Mouse (Mus musculus): Measurements from ENCODE around the gene Olfr482. TPM values are rescaled to one million over a fixed set of nuclear protein-coding genes. Genes with fewer than 3 reads are reported as not detected.

Olfr482 gene
- total and polyA plus RNA-seq, 3 experiments, result not detected

DNA sequence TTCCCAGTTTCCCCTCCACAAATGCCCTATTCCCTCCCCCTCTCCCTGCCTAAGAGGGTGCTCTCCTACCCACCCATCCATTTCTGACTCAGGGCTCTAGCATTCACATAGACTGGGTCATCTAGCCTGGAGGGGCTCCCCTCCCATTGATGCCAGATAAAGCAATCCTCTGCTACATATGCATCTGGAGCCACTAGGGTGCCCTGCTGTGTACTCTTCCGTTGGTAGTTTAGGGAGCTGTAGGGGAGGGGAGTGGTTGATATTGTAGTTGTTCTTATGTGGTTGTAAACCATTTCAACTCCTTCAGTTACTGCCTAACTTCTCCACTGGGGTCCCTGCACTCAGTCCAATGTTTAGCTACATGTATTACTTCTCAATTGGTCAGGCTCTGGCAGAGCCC lies 23.3 kb upstream of the Olfr482 start:
- Histone ChIP-seq H3K4me3 (ENCODE audit: control insufficient read depth in 1 of 2, insufficient read depth in 1 of 2, low read depth in 2 of 2, low read length in 2 of 2) (no peak overlapping the region), H3K9me3 (replicated peaks; ENCODE audit: insufficient read depth, low read length) (no peaks in the 10 kb centered on the region), H3K4me1 (ENCODE audit: control insufficient read depth in 1 of 2, insufficient read depth in 2 of 2, low read length in 2 of 2) (no peaks in the 10 kb centered on the region), H3K79me2 (ENCODE audit: control insufficient read depth, insufficient read depth, low read length, poor library complexity) (no peaks in the 10 kb centered on the region), H3K27ac (ENCODE audit: control insufficient read depth, low read depth, low read length) (no peak overlapping the region), H3K9ac (ENCODE audit: control insufficient read depth, low read depth, low read length, poor library complexity, severe bottlenecking) (no peak overlapping the region), H3K27me3 (ENCODE audit: control insufficient read depth in 1 of 2, insufficient read depth in 2 of 2, low read length in 2 of 2) (no peaks in the 10 kb centered on the region), H3K36me3 (ENCODE audit: control insufficient read depth in 1 of 2, insufficient read depth in 2 of 2, low read length in 2 of 2) (no peaks in the 10 kb centered on the region)
- TF ChIP-seq POLR2A (IDR thresholded peaks at IDR 0.05; ENCODE audit: control insufficient read depth in 1 of 2, insufficient read depth in 1 of 2, low read depth in 1 of 2, low read length in 2 of 2, poor library complexity in 1 of 2), result no peak
- no peak for TF ChIP-seq GABPA (IDR thresholded peaks at IDR 0.05; ENCODE audit: low read depth, low read length)
- no peak for DNase-seq (ENCODE audit: low read depth, low spot score)

DNA sequence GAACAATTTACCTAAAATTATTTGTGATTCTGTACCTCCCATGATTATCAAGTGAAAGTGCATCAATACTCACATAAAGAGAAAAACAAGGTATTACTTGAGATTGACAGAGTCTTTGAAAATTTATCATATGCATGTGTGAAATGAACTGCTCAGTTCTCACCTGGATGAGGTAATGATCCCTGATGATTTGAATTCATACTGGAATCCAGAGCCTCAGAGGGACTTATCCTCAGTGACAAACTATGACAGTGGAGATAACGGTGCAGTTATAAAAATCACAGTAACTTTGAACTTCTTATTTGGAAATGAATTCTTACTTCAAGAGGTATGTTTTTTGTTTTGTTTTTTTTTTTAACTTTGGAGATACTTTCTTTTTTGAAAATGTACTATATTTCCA lies 3.2 kb upstream of the Olfr482 start, which contains the start of gene Olfr483:
TSS of gene Olfr483 (plus strand) at position 301 of the 400 bp plus-strand sequence.
- Histone ChIP-seq H3K36me3 (ENCODE audit: control insufficient read depth in 1 of 2, insufficient read depth in 2 of 2, low read length in 2 of 2) (no peaks in the 10 kb centered on the region), H3K9me3 (replicated peaks; ENCODE audit: insufficient read depth, low read length) (no peaks in the 10 kb centered on the region), H3K9ac (ENCODE audit: control insufficient read depth, low read depth, low read length, poor library complexity, severe bottlenecking) (no peak within 1 kb of the TSS), H3K27ac (ENCODE audit: control insufficient read depth, low read depth, low read length) (no peak within 1 kb of the TSS), H3K4me1 (ENCODE audit: control insufficient read depth in 1 of 2, insufficient read depth in 2 of 2, low read length in 2 of 2) (no peaks in the 10 kb centered on the region), H3K27me3 (ENCODE audit: control insufficient read depth in 1 of 2, insufficient read depth in 2 of 2, low read length in 2 of 2) (no peaks in the 10 kb centered on the region), H3K79me2 (ENCODE audit: control insufficient read depth, insufficient read depth, low read length, poor library complexity) (no peaks in the 10 kb centered on the region), H3K4me3 (ENCODE audit: control insufficient read depth in 1 of 2, insufficient read depth in 1 of 2, low read depth in 2 of 2, low read length in 2 of 2) (no peak within 1 kb of the TSS)
- no peak for DNase-seq (ENCODE audit: low read depth, low spot score)
- TF ChIP-seq CTCF (IDR thresholded peaks at IDR 0.05 in 2 of 3, conservative IDR thresholded peaks at IDR 0.05 in 1 of 3; ENCODE audit: control insufficient read depth in 1 of 3, insufficient read depth in 1 of 3, low read depth in 2 of 3, low read length in 3 of 3, poor library complexity in 1 of 3, severe bottlenecking in 1 of 3) (no peak), ELF1 (IDR thresholded peaks at IDR 0.05; ENCODE audit: low read depth, low read length) (no peak), RCOR1 (IDR thresholded peaks at IDR 0.05; ENCODE audit: low read depth, low read length) (no peak), POLR2AphosphoS5 (IDR thresholded peaks at IDR 0.05; ENCODE audit: borderline replicate concordance, low read depth, low read length) (no peak), CHD2 (IDR thresholded peaks at IDR 0.05; ENCODE audit: low read length) (no peak), TAL1 (IDR thresholded peaks at IDR 0.05; ENCODE audit: low read length) (no peak), MAFK (IDR thresholded peaks at IDR 0.05; ENCODE audit: borderline replicate concordance, low read depth, low read length) (no peak), MYB (IDR thresholded peaks at IDR 0.05; ENCODE audit: low read depth, low read length) (no peak), POLR2AphosphoS2 (IDR thresholded peaks at IDR 0.05; ENCODE audit: low read length) (no peak), HCFC1 (IDR thresholded peaks at IDR 0.05; ENCODE audit: low read depth, low read length) (no peak), EP300 (IDR thresholded peaks at IDR 0.05; ENCODE audit: low read depth in 1 of 2, low read length in 2 of 2) (no peak), ZC3H11A (IDR thresholded peaks at IDR 0.05; ENCODE audit: low read depth, low read length) (no peak), TBP (IDR thresholded peaks at IDR 0.05; ENCODE audit: low read depth, low read length) (no peak), MXI1 (IDR thresholded peaks at IDR 0.05; ENCODE audit: low read depth, low read length) (no peak), MYC (IDR thresholded peaks at IDR 0.05; ENCODE audit: low read depth, low read length) (no peak), USF1 (IDR thresholded peaks at IDR 0.05; ENCODE audit: low read depth, low read length) (no peak), ZMIZ1 (IDR thresholded peaks at IDR 0.05; ENCODE audit: low read depth, low read length) (no peak)
